Mouse (Mus musculus): ENCODE data around the gene Pgpep1l. TPM values are rescaled to one million over a fixed set of nuclear protein-coding genes. Genes with fewer than 3 reads are reported as not detected.

The Pgpep1l gene
- 0.54 TPM for polyA plus RNA-seq (2017; shearing (Covaris generic))

GRCm38 (mm10) chr7:68264028-68264453, at the start of gene Pgpep1l:
Gene Pgpep1l (minus strand): TSS chr7:68264233.

GRCm38 (mm10) chr7:68273515-68273914, 9.5 kb upstream of the Pgpep1l start, which contains the start of gene Fam169b:
Gene Fam169b (plus strand): TSS chr7:68273839.

Other genes starting within 250 kb of the Pgpep1l start
- 92.0 TPM for gene Fam169b, start 9.6 kb upstream of the Pgpep1l start, polyA plus RNA-seq (2017; shearing (Covaris generic))

All from effector memory CD4-positive, alpha-beta T cell, adult 5 months (primary cell).